ENCODE assay signal across 17 mouse cellular contexts in the genomic region with DNA sequence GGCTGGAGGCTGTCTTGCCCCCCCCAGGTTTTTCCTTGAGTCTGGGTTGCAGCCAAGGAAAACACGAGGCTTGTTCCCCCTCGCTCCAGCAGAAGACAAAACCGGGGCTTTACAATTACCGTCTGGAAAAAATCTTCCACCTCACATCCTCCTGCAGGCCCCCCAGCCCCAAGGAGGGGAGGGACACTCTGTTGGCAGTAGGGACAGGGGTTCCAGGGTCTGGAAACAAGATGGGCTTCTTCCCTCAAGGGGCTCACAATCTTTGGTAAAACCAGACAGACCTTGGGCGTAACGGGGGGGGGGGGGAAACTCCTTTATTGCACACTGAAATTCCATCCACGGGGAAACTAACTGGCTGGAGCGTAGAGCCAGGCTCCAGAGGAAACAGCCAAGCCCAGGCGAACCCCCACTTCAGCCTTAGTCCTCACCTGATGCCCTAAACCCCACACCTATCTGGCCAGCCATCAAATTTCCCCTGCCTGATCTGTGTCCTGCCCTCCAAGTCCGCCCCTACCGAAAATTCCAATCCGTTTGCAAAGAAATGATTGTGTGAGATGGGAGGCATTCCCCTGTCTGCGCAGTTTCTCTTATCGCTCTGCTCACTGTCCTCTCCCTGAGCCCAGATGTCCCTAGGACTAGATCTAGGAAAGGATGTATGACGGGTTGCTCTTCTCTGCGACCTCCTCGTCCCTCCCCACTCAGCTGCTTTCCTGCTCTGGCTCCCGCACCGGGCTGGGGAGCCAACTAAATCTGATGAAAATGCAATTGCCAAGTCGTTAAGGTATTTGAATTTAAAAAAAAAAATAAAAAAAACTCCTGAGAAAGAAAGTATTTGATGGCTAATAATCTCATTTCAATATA. TPM values are rescaled to one million over a fixed set of nuclear protein-coding genes. Genes with fewer than 3 reads are reported as not detected.
A peak's percentile ranks its signal among the peaks of the same experiment; 100 is the strongest.
DNase-seq lines count a peak whose midpoint lies in the region; ATAC-seq and TF ChIP-seq lines count a peak whose summit lies in the region.
"Had no signal": no experiment of that assay in that cellular context is flagged by ENCODE, and none has a peak within 500 bp of the region (broad histone marks: within the 10 kb centered on the region; RNA-seq: fewer than 3 reads in every experiment).

No protein-coding gene starts in this region.

- ATAC-seq in heart, embryonic 12.5 days (ENCODE audit: insufficient number of reproducible peaks, low FRiP score) = no peak
- no peak for ATAC-seq in midbrain, postnatal 0 days (ENCODE audit: low FRiP score)
- peak; percentile 45; the same call in 1 of the 2 replicates for ATAC-seq in limb, embryonic 14.5 days (ENCODE audit: low FRiP score, low read depth)
- ATAC-seq: intestine, embryonic 16.5 days had no signal

- H3K27ac ChIP-seq in heart, embryonic 12.5 days (ENCODE audit: poor library complexity, severe bottlenecking) = no peak overlapping the region
- H3K27ac ChIP-seq in midbrain, embryonic 10.5 days (replicated peaks) = 0 out of 2 replicates have a peak overlapping the region, but pooled peaks have one; percentile 33
- no peak overlapping the region for H3K27ac ChIP-seq in midbrain, postnatal 0 days (ENCODE audit: low read depth, low read length)
- peak overlapping the region; percentile 50 for H3K27ac ChIP-seq in limb, embryonic 14.5 days (replicated peaks; ENCODE audit: low read depth, low read length)
- H3K27ac ChIP-seq: liver, embryonic 14.5 days had no signal

- WGBS in heart, embryonic 12.5 days = 7% methylated on average over 20 of the region's 20 CpGs
- 8% methylated on average over 20 of the region's 20 CpGs for WGBS in midbrain, embryonic 10.5 days
- 9% methylated on average over 20 of the region's 20 CpGs for WGBS in midbrain, postnatal 0 days
- WGBS in limb, embryonic 14.5 days = 1% methylated on average over 20 of the region's 20 CpGs

- peaks cover 49% of the 10 kb centered on the region for H3K4me1 ChIP-seq in heart, embryonic 12.5 days (replicated peaks)
- peaks cover 59% of the 10 kb centered on the region for H3K4me1 ChIP-seq in midbrain, embryonic 10.5 days
- H3K4me1 ChIP-seq in midbrain, postnatal 0 days (ENCODE audit: insufficient read depth, low read length) = peaks cover 4% of the 10 kb centered on the region; the same call in 1 of the 2 replicates
- peaks cover 48% of the 10 kb centered on the region for H3K4me1 ChIP-seq in limb, embryonic 14.5 days (ENCODE audit: control insufficient read depth, insufficient read depth, low read length)

- DNase-seq in heart, adult 9 months (ENCODE audit: low spot score in 2 of 2) = no peak
- DNase-seq in midbrain, embryonic 10.5 days (ENCODE audit: low spot score) = peak; percentile 26
- DNase-seq in midbrain, postnatal 0 days (ENCODE audit: low spot score) = no peak
- peak; percentile 64 for DNase-seq in limb, embryonic 14.5 days (ENCODE audit: low spot score)
- no peak for DNase-seq in thymus, adult 18-20 months
- no peak for DNase-seq in cerebellum, adult 9-11 months
- DNase-seq in left cerebral cortex, postnatal 10 days (ENCODE audit: extremely low spot score in 1 of 2, low spot score in 2 of 2) = no peak
- DNase-seq: adrenal gland, postnatal 36 days; cerebellum, adult 8-10 months; gastrocnemius, postnatal 36 days; thymus, postnatal 36 days had no signal

- H3K36me3 ChIP-seq in heart, embryonic 12.5 days = no peaks in the 10 kb centered on the region
- no peaks in the 10 kb centered on the region for H3K36me3 ChIP-seq in midbrain, embryonic 10.5 days
- H3K36me3 ChIP-seq in midbrain, postnatal 0 days (ENCODE audit: insufficient read depth, low read length) = no peaks in the 10 kb centered on the region
- no peaks in the 10 kb centered on the region for H3K36me3 ChIP-seq in limb, embryonic 14.5 days (ENCODE audit: control insufficient read depth, insufficient read depth, low read length)

- no peak overlapping the region for H3K9ac ChIP-seq in heart, embryonic 12.5 days
- no peak overlapping the region for H3K9ac ChIP-seq in midbrain, postnatal 0 days (replicated peaks; ENCODE audit: low read length, poor library complexity, severe bottlenecking)
- no peak overlapping the region for H3K9ac ChIP-seq in limb, embryonic 14.5 days (ENCODE audit: low read depth, low read length, severe bottlenecking)
- H3K9ac ChIP-seq: liver, embryonic 14.5 days had no signal

- H3K27me3 ChIP-seq in heart, embryonic 12.5 days (replicated peaks) = peaks cover 58% of the 10 kb centered on the region
- H3K27me3 ChIP-seq in midbrain, embryonic 10.5 days (ENCODE audit: low read depth, poor library complexity, severe bottlenecking) = peaks cover 72% of the 10 kb centered on the region
- peaks cover 46% of the 10 kb centered on the region for H3K27me3 ChIP-seq in midbrain, postnatal 0 days (ENCODE audit: insufficient read depth, low read length)
- peaks cover 29% of the 10 kb centered on the region for H3K27me3 ChIP-seq in limb, embryonic 14.5 days (ENCODE audit: control insufficient read depth, insufficient read depth, low read length)

- TF ChIP-seq POLR2A in limb, embryonic 14.5 days (IDR thresholded peaks at IDR 0.05; ENCODE audit: borderline replicate concordance, extremely low read depth, insufficient read depth, insufficient read length) = no peak

- H3K4me2 ChIP-seq in heart, embryonic 12.5 days = peak overlapping the region; percentile 85
- no peak overlapping the region; the same call in 1 of the 2 replicates for H3K4me2 ChIP-seq in midbrain, postnatal 0 days (ENCODE audit: low read depth, low read length, poor library complexity, severe bottlenecking)
- H3K4me2 ChIP-seq in limb, embryonic 14.5 days (replicated peaks; ENCODE audit: low read depth, low read length, severe bottlenecking) = peak overlapping the region; percentile 38

- no peak for TF ChIP-seq CTCF in midbrain, postnatal 0 days (IDR thresholded peaks at IDR 0.05)

- intact Hi-C loops in left cerebral cortex, postnatal 10 days (cut with DNase I) = loop anchor here (5.0 kb wide), 2 partner anchors 173 to 223 kb away; a partner anchor contains a TSS

- H3K9me3 ChIP-seq in heart, embryonic 12.5 days (replicated peaks) = peaks cover 7% of the 10 kb centered on the region; the same call in 1 of the 2 replicates
- H3K9me3 ChIP-seq in midbrain, embryonic 10.5 days (replicated peaks) = 0 out of 2 replicates have a peak, but pooled peaks cover 4% of the 10 kb centered on the region
- H3K9me3 ChIP-seq in midbrain, postnatal 0 days (ENCODE audit: low read length) = no peaks in the 10 kb centered on the region
- 0 out of 2 replicates have a peak, but pooled peaks cover 4% of the 10 kb centered on the region for H3K9me3 ChIP-seq in limb, embryonic 14.5 days (ENCODE audit: control insufficient read depth, low read length)

- no peak overlapping the region; the same call in 1 of the 2 replicates for H3K4me3 ChIP-seq in heart, embryonic 12.5 days
- H3K4me3 ChIP-seq in midbrain, embryonic 10.5 days = peak overlapping the region; percentile 53; the same call in 1 of the 2 replicates
- no peak overlapping the region for H3K4me3 ChIP-seq in midbrain, postnatal 0 days (ENCODE audit: low read depth, low read length)
- 0 out of 2 replicates have a peak overlapping the region, but pooled peaks have one; percentile 4 for H3K4me3 ChIP-seq in limb, embryonic 14.5 days (replicated peaks; ENCODE audit: low read length)
- H3K4me3 ChIP-seq: megakaryocyte, embryonic 14.5 days had no signal

RNA-seq across cellular contexts. Expression of a gene that starts 5.9 kb away (rescaled TPM):
- not detected in 2 replicates for polyA plus RNA-seq in heart, embryonic 12.5 days (2016; fragmentation: Nextera tagmentation; extraction: Ambion mirVana)
- polyA plus RNA-seq in midbrain, embryonic 10.5 days (2016; fragmentation: Nextera tagmentation; extraction: Ambion mirVana) = not detected in 2 replicates
- not detected in 2 replicates for total RNA-seq in midbrain, postnatal 0 days (2014; rRNA removed)
- not detected in 2 replicates for polyA plus RNA-seq in midbrain, postnatal 0 days (2015; fragmentation: Nextera tagmentation; extraction: Ambion mirVana)
- 0.08 TPM in 1 of 2 replicates, not detected in the other for polyA plus RNA-seq in limb, embryonic 14.5 days (2012; rRNA removed)
- not detected in 2 replicates for polyA plus RNA-seq in limb, embryonic 14.5 days (2014; fragmentation: Nextera tagmentation; extraction: Ambion mirVana)
- total RNA-seq in left cerebral cortex, postnatal 10 days (2021) = not detected
- total RNA-seq: adrenal gland, postnatal 36 days; gastrocnemius, postnatal 36 days; layer of hippocampus, postnatal 14 days had no signal
- polyA plus RNA-seq: C2C12; intestine, embryonic 16.5 days; liver, embryonic 14.5 days had no signal

RNA-seq across cellular contexts. Expression of a gene that starts 51.0 kb away (rescaled TPM):
- polyA plus RNA-seq in heart, embryonic 12.5 days (2016; fragmentation: Nextera tagmentation; extraction: Ambion mirVana) = not detected in 2 replicates
- not detected in 2 replicates for polyA plus RNA-seq in midbrain, embryonic 10.5 days (2016; fragmentation: Nextera tagmentation; extraction: Ambion mirVana)
- total RNA-seq in midbrain, postnatal 0 days (2014; rRNA removed) = not detected in 2 replicates
- not detected in 2 replicates for polyA plus RNA-seq in midbrain, postnatal 0 days (2015; fragmentation: Nextera tagmentation; extraction: Ambion mirVana)
- polyA plus RNA-seq in limb, embryonic 14.5 days (2012; rRNA removed) = not detected in 2 replicates
- polyA plus RNA-seq in limb, embryonic 14.5 days (2014; fragmentation: Nextera tagmentation; extraction: Ambion mirVana) = not detected in 2 replicates
- total RNA-seq in left cerebral cortex, postnatal 10 days (2021) = not detected
- total RNA-seq: adrenal gland, postnatal 36 days; gastrocnemius, postnatal 36 days; layer of hippocampus, postnatal 14 days had no signal
- polyA plus RNA-seq: C2C12; intestine, embryonic 16.5 days had no signal

RNA-seq across cellular contexts. Expression of a gene that starts 57.0 kb away (rescaled TPM):
- not detected in 2 replicates for polyA plus RNA-seq in heart, embryonic 12.5 days (2016; fragmentation: Nextera tagmentation; extraction: Ambion mirVana)
- not detected in 2 replicates for polyA plus RNA-seq in midbrain, embryonic 10.5 days (2016; fragmentation: Nextera tagmentation; extraction: Ambion mirVana)
- total RNA-seq in midbrain, postnatal 0 days (2014; rRNA removed) = not detected in 2 replicates
- polyA plus RNA-seq in midbrain, postnatal 0 days (2015; fragmentation: Nextera tagmentation; extraction: Ambion mirVana) = not detected in 2 replicates
- polyA plus RNA-seq in limb, embryonic 14.5 days (2012; rRNA removed) = not detected in 2 replicates
- not detected in 2 replicates for polyA plus RNA-seq in limb, embryonic 14.5 days (2014; fragmentation: Nextera tagmentation; extraction: Ambion mirVana)
- not detected for total RNA-seq in left cerebral cortex, postnatal 10 days (2021)
- total RNA-seq: adrenal gland, postnatal 36 days; gastrocnemius, postnatal 36 days; layer of hippocampus, postnatal 14 days had no signal
- polyA plus RNA-seq: C2C12; intestine, embryonic 16.5 days; liver, embryonic 14.5 days had no signal

Comparison
In these comparisons a context has a peak if more than half of its experiments do, and no peak if none do; other contexts are left out.
1. H3K27ac ChIP-seq: peak in midbrain, embryonic 10.5 days (single experiment) and limb, embryonic 14.5 days (single experiment); none in heart, embryonic 12.5 days (single experiment) and midbrain, postnatal 0 days (single experiment).
2. H3K4me3 ChIP-seq: peak in midbrain, embryonic 10.5 days (single experiment) and limb, embryonic 14.5 days (single experiment); none in heart, embryonic 12.5 days (single experiment) and midbrain, postnatal 0 days (single experiment).
3. DNase-seq: peak in midbrain, embryonic 10.5 days (single experiment) and limb, embryonic 14.5 days (single experiment); none in heart, adult 9 months (0 of 2), midbrain, postnatal 0 days (single experiment), thymus, adult 18-20 months (0 of 2), cerebellum, adult 9-11 months (single experiment) and left cerebral cortex, postnatal 10 days (0 of 2).